Mouse (Mus musculus) left cerebral cortex, adult 9 months (tissue): ENCODE results near the gene Rcc1.
"Not testable (repeated sequence)": the region's sequence is repeated elsewhere in the genome, so short reads cannot be mapped to it uniquely, and the experiment has no call there.

Experiments used
- DNase-seq, 2 experiments: peaks; one replicate each; pipeline ENCODE4 v3.0.0; 2022; ENCODE audit warnings: low spot score in 2 of 2

Gene Rcc1

DNA sequence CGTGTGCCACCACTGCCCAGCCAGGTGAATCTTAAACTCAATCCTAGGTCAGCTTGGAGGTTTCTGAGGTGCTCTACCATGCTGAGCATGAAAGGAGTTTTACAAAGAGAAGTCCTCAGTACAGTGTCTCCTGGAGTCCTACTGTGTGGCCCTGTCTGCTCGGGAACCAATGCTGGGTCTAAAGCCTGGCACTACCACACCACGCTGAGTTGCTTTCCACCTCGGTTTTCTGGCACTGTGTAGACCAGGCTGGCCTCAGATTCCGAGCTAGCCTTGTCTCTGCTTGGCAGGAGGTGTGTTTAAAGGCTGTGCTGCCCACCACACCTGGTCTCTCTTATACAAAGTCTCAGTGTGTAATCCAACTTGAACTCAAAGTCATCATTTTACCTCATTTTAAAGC is 40.8 kb downstream of the Rcc1 start:
- DNase-seq = no peak

DNA sequence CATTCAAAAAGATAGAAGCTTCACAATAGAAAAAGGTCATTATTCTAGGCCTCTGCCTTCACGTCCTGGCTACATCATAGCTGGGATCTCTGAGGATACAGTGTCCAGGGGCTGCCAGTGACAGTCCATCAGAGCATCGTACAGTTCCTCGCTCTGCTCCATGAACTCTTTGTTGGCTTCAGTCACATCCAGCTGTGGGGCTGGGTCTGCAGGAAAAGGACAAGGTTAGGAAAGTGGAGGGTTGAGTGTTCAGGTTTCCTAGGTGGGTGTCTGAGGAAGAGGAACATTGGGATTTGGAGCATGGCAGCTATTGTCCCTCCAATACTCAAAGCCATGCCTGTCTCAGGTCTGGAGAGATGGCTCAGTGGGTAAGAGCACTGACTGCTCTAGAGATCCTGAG is 41.6 kb downstream of the Rcc1 start:
- no peak for DNase-seq

DNA sequence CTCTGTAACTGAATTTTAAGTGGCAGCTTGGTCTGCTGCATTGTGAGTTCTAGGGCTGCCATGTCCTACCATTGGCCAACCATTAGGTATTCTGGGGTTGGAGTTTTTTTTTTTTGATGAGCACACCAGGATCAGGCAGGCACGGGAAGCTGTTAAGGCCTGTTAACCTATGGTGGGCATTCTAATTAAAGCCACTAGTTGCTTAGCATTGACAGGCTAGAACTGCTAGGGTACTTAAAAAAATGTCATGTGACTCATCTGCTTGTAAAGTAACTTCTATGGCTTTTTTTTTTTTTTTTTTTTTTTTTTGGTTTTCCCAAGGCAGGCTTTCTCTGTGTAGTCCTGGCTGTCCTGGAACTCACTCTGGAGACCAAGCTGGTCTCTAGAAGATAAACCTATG is 42.2 kb downstream of the Rcc1 start:
- DNase-seq = no peak

DNA sequence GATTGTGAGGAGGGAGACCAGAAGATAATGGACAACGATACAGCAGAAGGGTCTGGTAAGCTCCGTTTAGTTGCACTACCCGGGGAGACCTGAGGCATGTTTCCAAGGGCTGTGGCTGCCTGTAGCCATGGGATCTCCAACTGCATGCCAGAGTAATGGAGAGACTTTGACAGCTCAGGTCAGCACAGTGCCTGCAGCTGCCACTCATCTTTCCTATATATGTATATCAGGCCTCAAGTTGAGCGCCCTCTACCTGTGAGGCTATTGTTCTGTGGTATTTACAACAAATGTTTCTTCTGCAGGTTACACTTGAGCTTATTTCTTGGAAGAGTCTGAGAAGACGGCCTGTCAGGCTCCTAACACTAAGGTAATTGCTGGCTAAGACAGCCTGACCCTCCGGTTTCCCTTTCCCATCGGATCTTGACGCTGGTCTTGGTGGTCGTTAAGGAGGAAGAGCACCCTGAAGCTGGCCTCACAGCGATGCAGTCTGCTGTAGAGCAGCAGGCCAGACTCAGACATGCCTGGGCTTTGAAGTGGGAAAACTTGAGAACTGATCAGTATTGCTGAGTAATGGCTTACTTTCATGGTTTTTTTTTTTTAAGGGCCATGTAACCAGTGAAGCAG is 43.4 kb downstream of the Rcc1 start:
- peak in 1 of 2 experiments; percentile 32 for DNase-seq

DNA sequence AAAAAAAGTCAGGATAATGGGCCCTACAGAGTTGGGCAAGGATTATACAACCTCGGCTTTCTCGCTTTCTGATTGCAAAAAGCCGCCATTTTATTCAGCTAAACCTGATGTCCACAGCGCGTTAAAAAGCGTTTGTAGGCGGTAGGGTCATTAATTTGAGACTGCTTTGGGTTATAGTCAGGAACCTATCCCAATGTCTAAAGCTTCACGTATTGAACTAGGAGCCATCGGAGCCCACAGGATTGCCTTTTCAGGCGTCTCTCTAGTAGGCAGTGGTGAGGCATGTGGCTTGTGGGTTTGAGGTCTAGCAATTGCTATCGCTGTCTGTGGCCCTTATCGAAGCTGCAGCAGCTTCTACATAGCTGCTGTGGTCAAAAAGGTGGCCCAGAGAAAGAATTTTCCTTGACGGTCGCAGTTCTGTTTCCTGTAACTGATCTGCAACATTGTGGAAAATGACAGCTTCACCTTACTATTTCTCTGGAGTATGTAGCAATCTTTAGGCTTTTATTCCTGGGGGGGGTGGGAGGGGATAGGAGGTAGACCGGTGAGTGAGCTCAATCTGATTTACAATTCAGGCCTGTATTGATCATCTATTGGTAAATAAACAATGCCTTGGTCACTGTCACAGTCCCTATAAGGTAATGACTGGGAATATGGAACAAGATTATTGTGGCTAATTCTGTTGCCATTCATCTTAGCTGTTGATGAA is 44.1 kb downstream of the Rcc1 start:
- peak in 1 of 2 experiments; percentile 42 for DNase-seq

DNA sequence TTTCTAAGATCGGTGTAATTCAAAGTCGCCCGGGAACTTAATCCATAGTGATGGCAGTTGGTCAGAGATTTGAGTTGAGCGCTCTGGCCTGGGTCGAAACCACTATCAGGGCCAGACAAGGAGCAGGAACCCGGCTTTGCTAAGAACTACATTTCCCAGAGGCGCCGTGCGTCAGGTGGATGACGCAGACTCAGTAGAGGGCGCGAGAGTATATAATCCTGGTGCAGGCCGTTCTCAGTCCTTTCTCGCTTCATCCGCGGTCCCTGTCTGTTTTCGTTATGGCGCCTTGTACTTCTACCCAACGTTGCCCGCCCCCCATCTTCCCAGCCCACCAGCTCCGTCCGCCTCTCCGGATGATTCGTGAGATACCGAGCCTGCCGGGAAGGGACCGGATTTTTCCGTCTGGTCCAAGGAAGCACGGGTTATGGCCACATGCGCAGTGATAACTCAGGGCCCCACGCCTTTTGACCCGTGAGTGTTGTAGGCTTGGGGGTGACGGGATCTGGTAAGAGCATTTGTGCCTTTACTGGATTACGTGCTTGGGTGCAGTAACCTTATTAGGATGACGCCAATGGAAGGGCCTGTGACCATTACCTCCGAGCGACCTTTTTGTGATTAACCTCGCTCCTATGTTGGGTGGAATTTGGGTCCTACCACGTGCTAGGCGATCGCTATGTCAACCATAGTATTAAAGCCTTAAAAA is 44.8 kb downstream of the Rcc1 start:
- peak; percentile 81 to 92 for DNase-seq

DNA sequence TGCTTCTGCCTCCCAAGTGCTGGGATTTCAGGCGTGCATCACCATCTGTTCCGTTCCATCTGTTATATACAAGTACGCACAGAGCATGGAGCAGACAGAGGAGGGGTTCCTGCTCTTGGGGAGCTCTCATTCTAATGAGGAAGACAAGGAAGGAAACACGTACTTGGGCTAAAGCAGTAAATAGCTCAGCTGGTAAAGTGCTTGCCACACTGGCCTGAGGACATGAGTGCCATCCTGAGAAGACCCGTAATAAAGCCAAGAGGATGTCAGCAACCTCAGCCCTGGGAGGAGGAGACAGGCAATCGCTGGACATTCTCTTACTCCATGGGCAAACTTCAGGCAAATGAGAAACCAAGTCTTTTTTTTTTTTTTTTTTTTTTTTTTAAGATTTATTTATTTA is 47.4 kb downstream of the Rcc1 start:
- no peak for DNase-seq

DNA sequence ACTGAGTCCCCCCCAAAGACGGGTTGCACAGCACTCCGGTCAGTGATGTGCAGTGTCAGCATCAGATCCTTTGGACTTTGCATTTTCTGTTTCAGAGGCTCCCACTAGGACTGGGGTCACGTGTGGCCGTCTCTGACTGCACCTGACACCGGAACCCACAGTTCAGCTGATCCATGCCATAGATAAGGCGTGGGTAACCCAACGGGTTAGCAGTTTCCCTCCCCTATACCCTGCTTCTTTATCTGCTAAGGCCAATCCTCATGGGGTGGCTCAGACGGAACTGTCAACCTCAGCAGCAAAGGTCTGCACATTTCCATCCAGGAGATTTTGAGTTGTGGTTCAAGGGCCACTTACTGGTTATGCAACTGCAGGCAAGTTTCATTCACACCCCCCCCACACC is 48.1 kb downstream of the Rcc1 start:
- DNase-seq = no peak

DNA sequence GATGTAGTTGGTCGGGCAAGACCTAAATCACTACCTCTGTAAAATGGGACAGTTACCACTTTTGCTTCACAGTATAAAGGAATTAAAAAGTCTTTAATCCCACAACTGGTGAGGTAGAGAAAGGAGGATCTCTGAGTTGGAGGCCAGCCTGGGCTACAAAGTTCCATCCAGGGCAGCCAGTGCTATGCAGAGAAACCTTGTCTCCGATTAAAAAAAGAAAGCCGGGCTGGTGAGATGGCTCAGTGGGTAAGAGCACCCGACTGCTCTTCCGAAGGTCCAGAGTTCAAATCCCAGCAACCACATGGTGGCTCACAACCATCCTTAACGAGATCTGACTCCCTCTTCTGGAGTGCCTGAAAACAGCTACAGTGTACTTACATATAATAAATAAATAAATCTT is 49.9 kb downstream of the Rcc1 start:
- not testable (repeated sequence) for DNase-seq

DNA sequence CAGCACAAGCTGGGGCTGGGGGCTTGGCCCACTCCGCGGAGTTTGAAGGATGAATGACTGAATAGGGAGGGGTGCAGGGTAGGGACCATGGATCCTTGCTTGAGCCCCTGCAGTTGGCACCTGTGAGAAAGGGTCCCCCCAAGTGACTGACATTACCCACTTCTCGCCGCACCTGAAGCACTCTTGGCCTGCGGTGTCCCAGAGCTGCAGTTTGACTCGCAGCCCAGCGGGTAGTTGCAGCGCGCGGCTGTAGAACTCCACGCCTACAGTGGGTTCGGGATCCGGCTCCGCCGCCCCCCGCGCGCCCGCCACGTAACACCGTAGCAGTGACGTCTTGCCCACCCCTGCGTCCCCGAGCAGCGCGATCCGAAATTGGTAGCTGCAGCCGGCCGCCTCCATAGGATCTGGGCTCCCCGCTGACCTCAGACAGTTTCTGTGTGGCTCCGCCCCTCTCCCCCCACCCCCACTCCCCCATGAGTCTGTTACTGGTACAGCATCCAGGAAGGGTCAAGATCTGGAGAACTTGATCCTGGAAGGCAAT is 50.4 kb downstream of the Rcc1 start, which contains the start of gene Rab42:
Gene Rab42 (minus strand): TSS at position 447 of the 541 bp plus-strand sequence.
- DNase-seq = peak in 1 of 2 experiments; percentile 66

DNA sequence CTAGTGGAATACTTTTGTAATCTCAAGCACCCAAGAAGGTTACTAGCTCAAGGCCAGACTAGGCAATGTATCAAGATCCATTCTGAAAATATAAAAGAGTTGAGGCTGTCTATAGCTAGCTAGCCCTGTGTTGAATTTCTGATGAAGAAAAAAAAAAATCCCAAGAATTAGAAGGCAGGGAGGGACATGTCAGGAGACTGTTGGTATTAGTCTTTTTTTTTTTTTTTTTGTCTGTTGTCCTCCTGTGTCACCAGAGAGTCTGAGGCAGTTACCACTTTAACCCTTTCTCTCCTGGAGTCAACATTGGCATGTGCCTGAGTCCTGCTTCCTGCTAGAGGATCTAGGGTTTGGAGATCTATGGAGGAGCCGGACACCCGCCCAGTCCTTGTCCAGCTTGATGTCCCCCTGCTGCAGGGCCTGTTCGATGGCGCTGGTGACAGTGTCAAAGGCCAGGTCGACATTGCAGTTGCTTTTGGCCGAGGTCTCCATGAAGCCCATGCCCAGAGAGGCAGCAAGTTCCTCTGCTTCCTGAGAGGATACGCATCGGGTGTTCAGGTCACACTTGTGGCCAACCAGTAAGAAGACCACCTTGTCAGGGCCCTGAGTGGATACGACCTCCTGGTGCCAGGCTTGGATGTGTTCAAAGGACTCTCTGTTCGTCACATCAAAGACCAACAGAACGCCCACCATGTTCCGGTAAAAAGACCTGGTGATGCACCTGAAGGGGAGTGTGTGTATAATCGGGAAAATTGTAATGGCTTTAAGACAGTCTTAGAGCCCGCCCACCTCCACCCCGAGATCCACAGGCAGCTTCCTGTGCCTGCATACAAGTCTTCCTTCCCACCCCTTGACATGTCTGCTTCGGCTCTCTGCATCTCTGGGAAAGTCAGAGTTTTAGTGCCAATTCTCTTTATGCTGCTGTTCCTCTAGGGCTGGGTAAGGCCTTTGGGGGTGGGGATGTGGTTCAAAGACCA is 51.2 kb downstream of the Rcc1 start:
- no peak for DNase-seq

DNA sequence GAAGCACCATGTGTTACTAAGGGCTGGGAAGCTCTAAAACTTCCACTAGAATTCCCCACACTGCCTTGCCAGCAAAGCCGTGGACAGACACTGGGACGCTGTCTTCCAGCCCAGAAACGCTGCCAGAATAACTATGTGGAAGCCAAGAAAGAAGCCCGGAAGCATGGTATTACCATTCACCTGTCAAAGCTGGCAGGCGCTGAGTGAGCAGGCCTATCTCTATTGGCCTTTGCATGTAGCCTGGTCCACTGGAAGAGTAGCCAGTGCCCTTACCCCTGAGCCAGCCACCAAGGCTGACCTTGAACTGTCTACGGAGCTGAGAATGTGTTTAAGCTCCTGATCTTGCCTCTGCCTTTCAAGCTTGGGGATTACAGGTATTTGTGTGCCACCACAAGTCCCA is 51.9 kb downstream of the Rcc1 start:
- no peak for DNase-seq

DNA sequence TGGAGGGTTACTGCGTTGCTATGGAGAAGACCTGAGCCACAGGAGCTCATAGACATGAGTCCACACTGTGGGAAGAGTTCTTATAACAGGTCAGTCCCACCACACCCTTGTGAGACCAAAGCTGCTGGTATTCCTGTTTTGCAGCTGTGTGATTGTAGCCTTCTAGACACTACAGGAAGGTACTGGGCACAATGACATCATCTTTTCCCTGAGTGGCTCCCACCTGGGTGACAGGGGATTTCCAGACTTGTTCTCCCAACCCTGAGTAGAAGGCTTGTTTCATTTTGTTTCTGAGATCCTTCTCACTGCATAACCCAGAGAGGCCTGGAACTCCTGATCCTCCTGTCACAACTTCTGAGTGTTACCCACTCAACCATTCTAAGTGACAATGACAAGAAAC is 53.6 kb downstream of the Rcc1 start:
- no peak for DNase-seq

DNA sequence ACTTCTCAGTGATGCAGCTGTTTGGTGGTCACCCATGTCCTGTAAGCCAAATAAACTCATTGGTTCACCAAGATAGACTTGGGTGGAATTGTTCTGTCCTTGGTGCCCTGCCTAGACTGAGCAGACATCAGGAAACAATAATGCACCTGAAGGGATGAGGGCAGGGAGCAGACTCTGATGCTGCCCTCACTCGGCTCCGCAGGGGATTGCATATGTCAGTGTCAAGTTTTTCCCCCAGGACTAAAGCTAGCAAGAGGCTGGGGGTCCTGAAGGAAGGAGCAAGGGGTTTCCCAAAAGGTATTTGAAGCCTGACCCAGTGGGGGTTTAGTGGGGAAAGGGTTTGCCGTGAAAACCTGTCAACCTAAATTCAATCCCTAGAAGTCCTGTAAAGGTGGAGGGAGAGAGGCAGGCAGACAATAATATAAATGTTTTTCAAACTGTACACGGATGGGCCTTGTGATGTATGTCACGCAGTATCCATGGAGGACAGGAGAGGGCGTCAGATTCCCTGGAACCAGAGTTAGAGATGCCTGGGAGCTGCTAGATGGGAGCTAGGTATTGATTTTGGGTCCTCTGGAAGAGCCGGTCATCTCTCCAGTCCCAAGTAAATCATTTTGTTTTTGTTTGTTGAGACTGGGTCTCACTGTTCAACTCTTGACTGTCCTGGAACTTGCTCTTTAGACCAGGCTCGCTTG is 57.6 kb downstream of the Rcc1 start:
- DNase-seq = no peak

DNA sequence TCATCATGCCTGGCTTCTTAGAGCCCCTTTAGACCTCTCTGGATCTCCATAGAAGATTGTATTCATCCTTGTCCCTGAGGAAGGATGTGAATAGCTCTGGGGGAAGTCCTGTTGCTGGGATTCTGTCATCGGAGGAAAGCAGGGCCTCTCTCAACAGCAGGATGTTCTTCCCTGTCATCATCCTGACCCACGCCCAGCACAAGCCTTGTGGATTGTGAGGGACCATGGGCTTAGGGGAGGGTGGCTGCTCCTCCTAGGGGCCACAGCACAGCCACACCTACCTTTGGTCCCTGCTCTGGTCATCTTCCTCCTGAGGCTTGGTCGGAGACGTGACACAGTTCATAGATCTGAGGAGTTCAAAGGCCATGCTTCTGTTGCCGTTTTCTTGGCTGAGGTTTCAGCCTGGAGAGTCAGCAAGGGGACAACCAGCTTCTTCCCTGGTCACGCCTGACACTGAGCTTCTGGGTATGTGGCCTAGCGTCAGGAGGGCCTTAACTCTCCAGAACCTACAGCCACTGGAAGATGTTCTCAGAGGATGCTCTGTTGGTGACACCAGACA is 59.6 kb downstream of the Rcc1 start:
- no peak for DNase-seq

DNA sequence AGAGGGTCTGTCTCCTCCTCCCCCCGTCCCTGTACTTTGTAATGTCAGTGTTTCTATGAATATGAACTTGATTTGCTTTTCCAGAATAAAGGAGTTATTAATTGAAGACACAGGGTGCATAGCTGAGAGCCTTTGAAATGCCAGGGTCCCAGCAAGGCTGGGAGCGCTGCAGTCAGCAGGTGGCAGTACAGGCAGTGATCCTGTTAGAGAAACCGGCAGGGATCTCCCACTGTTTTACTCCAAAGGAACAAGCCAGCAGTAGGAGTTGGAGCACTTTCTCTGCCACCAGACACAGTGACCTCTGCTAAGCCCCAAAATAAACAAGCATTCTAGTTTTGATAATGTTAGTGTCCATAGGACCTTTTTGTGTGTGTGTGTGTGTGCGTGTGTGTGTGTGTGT is 60.4 kb downstream of the Rcc1 start:
- DNase-seq = peak in 1 of 2 experiments; percentile 46

DNA sequence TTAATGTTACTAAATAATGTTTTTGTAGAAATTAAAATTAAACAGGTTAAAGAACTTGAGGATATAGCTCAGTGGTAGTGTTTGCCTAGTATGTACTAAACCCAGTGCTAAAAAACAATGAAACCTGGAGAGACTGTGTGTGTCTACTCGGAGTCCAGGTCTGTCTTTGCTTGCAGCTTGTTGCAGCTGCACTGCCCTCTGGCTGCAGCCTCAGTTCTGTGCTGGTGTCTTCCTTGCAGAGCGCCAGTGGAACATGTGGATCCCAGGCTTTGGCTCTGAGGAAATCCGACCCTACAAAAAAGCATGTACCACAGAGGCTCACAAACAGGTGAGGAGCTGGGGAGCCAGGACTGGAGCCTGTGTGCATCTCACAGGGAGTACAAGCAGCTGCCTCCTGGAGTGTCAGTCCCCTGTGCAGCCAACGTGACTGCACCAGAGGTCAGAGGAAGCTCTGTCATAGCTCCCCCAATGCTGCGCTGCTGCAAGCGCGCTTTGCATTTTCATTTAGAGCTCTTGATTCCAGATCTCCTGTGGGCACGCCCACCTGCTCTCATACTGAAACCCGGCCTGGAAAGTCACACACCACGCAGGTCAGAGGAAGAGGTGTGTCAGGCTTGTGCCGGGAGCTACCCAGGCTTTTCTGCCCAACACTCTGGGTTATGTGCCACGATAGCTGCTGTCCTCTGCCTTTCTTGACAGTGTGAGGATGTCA is 61.6 kb downstream of the Rcc1 start:
- no peak for DNase-seq

DNA sequence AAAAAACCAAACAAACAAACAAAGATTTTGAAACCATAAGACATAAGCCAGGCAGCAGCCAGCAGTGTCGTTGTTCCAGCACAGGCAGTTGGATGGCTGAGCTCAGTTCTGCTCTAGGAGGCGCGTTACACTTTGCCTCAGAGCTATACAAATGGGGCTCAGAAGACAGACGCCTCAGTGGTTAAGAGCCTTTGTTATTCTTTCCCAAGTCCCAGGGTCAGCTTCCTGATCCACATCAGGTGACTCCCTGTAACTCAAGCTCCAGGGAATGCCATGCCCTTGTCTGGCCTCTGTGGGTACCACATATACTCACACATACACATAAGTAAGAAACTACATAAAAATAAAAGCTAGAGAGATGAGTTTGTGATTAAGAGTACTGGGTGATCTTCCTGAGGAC is 62.3 kb downstream of the Rcc1 start:
- no peak for DNase-seq

DNA sequence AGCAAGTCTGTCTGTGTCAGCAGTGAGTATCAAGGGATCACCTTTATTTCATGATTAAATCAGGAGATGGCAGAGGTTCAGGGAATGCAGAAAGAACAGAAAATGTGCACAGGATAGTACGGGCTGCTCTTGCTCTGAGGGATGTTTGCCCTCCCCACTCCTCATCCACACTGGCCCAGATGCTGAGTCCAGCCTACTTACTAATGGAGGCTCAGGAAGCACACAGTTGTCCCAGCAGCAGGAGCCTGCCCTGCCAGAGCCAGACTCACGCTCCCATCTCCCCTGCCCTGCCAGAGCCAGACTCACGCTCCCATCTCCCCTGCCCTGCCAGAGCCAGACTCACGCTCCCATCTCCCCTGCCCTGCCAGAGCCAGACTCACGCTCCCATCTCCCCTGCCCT is 64.6 kb downstream of the Rcc1 start:
- not testable (repeated sequence) for DNase-seq
